Mouse (Mus musculus): Measurements from ENCODE around the gene Nwd1. TPM values are rescaled to one million over a fixed set of nuclear protein-coding genes. Genes with fewer than 3 reads are reported as not detected.

Nwd1 gene
- polyA plus RNA-seq (2011; ENCODE audit: insufficient read depth, insufficient read length, low replicate concordance, missing spikeins) = 0.50 and 1.8 TPM in 2 replicates

DNA sequence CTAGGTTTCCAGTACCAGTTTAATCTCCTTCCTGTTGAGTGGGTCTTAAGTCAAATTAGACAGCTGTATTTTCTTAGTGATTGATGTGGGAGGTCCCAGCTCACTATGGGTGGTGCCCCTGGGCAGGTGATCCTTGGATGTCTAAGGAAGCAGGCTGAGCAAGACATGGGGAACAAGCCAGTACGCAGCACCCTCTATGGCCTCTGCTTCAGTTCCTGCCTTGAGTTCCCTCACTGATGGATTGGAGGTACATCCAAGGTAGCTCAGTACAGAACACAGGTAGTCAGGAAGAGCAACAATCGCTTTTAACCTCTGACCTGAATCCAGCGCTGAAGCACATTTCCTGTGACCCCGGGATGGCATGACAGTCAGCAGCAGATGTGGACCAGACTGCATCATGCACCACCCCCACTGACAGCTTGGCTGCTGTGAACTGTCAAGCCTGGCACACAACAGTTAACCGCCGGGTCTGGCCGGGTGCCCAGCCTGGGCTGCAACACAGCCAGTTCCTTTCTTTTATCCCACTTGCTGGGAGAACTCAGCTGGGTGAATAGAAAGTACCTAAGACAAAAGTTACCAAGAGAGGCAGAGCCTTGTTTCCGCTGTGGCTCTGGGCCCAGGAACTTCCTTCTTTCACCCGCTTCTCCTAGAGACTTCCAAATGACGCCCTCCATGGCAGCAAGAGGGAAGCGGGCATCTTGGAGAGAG lies at the start of gene Nwd1:
Nwd1 (plus strand) TSS at position 652 of the 708 bp plus-strand sequence.
- 0 out of 2 replicates have a peak within 1 kb of the TSS, but pooled peaks have one; percentile 4 for H3K27ac ChIP-seq (ENCODE audit: control insufficient read depth, insufficient read depth, low read depth, low read length, poor library complexity)

DNA sequence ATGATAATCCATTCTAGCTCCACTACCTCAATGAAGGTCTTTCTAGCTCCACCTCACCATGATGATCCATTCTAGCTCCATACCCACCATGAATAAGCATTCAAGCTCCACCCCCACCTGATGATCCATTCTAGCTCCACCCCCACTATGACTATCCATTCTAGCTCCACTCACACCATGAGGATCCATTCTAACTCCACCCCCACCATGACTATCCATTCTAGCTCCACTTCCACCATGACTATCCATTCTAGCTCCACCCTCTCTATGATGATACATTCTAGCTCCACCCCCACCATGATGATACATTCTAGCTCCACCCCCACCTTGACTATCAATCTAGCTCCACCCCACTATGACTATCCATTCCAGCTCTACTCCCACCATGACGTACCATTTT lies 3.6 kb upstream of the Nwd1 start:
- Histone ChIP-seq H3K4me1 (ENCODE audit: control insufficient read depth, insufficient read depth, low read length) (peaks cover 1% of the 10 kb centered on the region; the same call in 1 of the 2 replicates), H3K4me3 (replicated peaks; ENCODE audit: control insufficient read depth, low read depth, low read length) (no peak overlapping the region), H3K27ac (ENCODE audit: control insufficient read depth, insufficient read depth, low read depth, low read length, poor library complexity) (no peak overlapping the region)
- TF ChIP-seq POLR2A (IDR thresholded peaks at IDR 0.05; ENCODE audit: borderline replicate concordance, control insufficient read depth, low read depth, low read length) = no peak
- TF ChIP-seq CTCF (IDR thresholded peaks at IDR 0.05; ENCODE audit: control insufficient read depth, insufficient read depth, low read length) = no peak
- WGBS = 81% methylated on average over 1 of the region's 1 CpGs

More for the DNA sequence above, at the start of gene Nwd1:
- WGBS = 1% methylated on average over 11 of the region's 11 CpGs
- peaks cover 1% of the 10 kb centered on the region; the same call in 1 of the 2 replicates for H3K4me1 ChIP-seq (ENCODE audit: control insufficient read depth, insufficient read depth, low read length)
- TF ChIP-seq CTCF (IDR thresholded peaks at IDR 0.05; ENCODE audit: control insufficient read depth, insufficient read depth, low read length) (no peak), POLR2A (IDR thresholded peaks at IDR 0.05; ENCODE audit: borderline replicate concordance, control insufficient read depth, low read depth, low read length) (no peak)
- H3K4me3 ChIP-seq (replicated peaks; ENCODE audit: control insufficient read depth, low read depth, low read length) = no peak within 1 kb of the TSS

DNA sequence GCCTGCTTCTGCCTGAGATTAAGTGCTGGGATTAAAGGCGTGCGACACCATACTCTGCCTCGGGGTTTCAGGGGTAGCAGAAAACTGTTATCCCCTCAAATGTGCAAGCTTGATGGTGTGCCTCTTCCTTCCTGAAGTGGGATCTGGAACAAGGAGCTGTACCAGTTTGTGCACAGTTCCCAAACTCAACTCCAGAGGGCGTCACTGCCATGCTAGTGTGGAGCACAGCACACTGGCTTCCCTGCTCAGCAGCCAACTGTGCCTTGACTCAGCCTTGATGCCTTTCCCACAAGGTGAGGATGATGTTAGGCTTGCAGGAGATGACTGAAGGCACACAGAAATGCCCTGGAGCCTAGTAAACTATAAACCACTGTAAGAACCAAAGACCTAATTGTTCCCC lies 1.9 kb upstream of the Nwd1 start:
- Histone ChIP-seq H3K27ac (ENCODE audit: control insufficient read depth, insufficient read depth, low read depth, low read length, poor library complexity) (no peak overlapping the region), H3K4me3 (replicated peaks; ENCODE audit: control insufficient read depth, low read depth, low read length) (no peak overlapping the region), H3K4me1 (ENCODE audit: control insufficient read depth, insufficient read depth, low read length) (peaks cover 1% of the 10 kb centered on the region; the same call in 1 of the 2 replicates)
- 36% methylated on average over 4 of the region's 4 CpGs for WGBS
- no peak for TF ChIP-seq POLR2A (IDR thresholded peaks at IDR 0.05; ENCODE audit: borderline replicate concordance, control insufficient read depth, low read depth, low read length)
- TF ChIP-seq CTCF (IDR thresholded peaks at IDR 0.05; ENCODE audit: control insufficient read depth, insufficient read depth, low read length) = peak; percentile 44

DNA sequence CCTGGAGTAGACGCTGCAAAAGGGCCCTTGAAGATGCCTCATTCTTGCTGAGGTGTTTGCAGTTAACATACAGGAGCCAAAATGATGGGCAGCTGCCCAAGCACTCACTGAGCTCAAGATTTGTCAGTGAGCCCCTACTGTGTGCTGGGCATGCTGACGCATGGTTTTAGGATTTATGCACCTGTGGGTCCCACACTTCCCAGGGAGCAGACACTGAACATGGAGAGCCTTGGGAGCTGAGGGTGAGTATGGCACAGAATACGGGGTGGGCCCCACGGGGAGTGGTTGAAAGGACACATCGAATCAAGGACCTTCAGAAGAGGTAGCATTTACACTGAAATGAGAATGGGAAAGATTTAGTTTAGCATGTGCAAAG lies 245 bp downstream of the Nwd1 start:
- TF ChIP-seq CTCF (IDR thresholded peaks at IDR 0.05; ENCODE audit: control insufficient read depth, insufficient read depth, low read length) (no peak), POLR2A (IDR thresholded peaks at IDR 0.05; ENCODE audit: borderline replicate concordance, control insufficient read depth, low read depth, low read length) (no peak)
- H3K4me1 ChIP-seq (ENCODE audit: control insufficient read depth, insufficient read depth, low read length) = peaks cover 1% of the 10 kb centered on the region; the same call in 1 of the 2 replicates
- 12% methylated on average over 5 of the region's 5 CpGs for WGBS
- no peak overlapping the region for H3K27ac ChIP-seq (ENCODE audit: control insufficient read depth, insufficient read depth, low read depth, low read length, poor library complexity)
- H3K4me3 ChIP-seq (replicated peaks; ENCODE audit: control insufficient read depth, low read depth, low read length) = no peak overlapping the region

DNA sequence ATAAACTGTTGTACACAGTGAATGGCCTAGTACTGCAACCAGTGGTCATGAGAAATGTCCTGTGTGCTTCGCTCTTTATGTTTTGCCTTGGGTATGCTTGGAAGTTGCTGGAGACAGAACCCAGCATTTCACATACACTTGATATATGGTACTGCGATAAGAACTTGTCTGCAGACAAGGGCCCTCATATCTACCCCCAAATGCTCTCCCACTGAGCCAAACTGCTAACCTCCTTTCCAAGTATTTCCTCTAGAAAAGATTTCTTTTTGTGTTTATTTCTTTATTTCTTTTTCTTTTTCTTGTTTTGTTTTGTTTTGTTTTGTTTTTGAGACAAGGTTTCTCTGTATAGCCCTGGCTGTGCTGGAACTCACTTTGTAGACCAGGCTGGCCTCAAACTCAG lies 4.2 kb downstream of the Nwd1 start:
- no peak overlapping the region for H3K4me3 ChIP-seq (replicated peaks; ENCODE audit: control insufficient read depth, low read depth, low read length)
- TF ChIP-seq POLR2A (IDR thresholded peaks at IDR 0.05; ENCODE audit: borderline replicate concordance, control insufficient read depth, low read depth, low read length) (no peak), CTCF (IDR thresholded peaks at IDR 0.05; ENCODE audit: control insufficient read depth, insufficient read depth, low read length) (no peak)
- H3K4me1 ChIP-seq (ENCODE audit: control insufficient read depth, insufficient read depth, low read length) = peaks cover 1% of the 10 kb centered on the region
- 77% methylated on average over 2 of the region's 2 CpGs for WGBS
- no peak overlapping the region for H3K27ac ChIP-seq (ENCODE audit: control insufficient read depth, insufficient read depth, low read depth, low read length, poor library complexity)

DNA sequence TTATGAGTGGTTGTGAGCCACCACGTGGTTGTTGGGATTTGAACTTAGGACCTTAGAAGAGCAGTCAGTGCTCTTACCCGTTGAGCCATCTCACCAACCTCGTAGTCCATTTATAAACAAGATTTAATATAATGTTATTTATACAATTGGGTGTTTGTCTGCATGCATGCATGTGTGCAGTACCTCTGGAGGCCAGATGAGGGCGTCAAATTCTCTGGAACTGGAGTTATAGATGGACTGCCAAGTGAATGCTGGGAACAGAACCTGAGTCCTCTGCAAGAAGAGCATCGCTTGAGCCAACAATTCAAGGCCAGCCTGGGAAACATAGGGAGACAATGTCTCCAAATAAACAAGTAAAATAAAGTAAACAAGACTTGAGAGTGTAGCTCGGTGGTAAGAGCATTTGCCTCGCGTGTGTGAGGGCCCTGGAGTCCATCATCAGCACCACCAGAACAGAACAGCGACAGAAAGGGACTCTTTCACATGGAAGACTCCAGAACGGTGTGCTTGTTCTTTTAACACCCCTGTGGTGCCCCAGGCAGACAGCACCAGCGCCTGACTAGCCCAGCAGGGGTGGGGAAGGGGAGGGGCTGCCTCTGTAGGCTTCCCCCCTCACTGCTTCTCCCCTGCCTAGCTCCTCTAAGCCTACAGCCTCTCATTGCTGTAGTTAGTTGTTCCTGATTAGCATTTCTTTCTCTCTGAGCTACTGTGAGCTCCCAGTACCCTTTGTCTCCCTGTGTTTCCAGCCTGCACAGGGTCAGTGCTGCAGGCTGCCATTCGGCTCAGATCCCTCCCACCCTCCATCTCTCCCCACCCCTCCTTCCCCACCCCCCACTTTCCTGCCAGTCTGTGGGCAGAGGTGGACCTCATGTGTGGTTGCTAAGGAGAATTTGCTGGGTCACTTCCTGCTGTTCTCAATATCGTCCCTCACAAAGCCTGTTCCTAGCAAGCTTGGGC lies 8.3 kb downstream of the Nwd1 start:
- Histone ChIP-seq H3K4me1 (ENCODE audit: control insufficient read depth, insufficient read depth, low read length) (no peaks in the 10 kb centered on the region; the same call in none of the 2 replicates), H3K27ac (ENCODE audit: control insufficient read depth, insufficient read depth, low read depth, low read length, poor library complexity) (peak overlapping the region; percentile 40; the same call in 1 of the 2 replicates), H3K4me3 (replicated peaks; ENCODE audit: control insufficient read depth, low read depth, low read length) (no peak overlapping the region)
- 23% methylated on average over 13 of the region's 13 CpGs for WGBS
- TF ChIP-seq CTCF (IDR thresholded peaks at IDR 0.05; ENCODE audit: control insufficient read depth, insufficient read depth, low read length) (no peak), POLR2A (IDR thresholded peaks at IDR 0.05; ENCODE audit: borderline replicate concordance, control insufficient read depth, low read depth, low read length) (no peak)

DNA sequence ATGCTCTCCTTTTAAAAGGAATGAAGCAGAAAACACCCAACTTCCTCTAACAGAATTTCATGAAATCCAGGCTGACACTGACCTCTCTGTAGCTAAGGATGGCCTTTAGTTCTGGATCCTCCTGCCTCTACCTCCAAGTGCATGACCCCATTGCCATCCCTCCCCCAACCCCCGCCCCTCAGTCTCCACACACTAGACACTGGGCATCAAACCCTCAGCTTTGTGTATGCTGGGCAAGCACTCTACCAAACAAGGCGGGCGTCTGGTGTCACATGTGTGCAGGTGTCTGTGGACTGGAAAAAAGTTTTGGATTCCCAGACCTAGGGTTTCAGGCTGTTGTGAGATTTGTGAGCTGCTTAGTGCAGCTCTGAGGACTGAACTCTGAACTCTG lies 9.0 kb downstream of the Nwd1 start:
- Histone ChIP-seq H3K4me1 (ENCODE audit: control insufficient read depth, insufficient read depth, low read length) (no peaks in the 10 kb centered on the region; the same call in none of the 2 replicates), H3K4me3 (replicated peaks; ENCODE audit: control insufficient read depth, low read depth, low read length) (no peak overlapping the region), H3K27ac (ENCODE audit: control insufficient read depth, insufficient read depth, low read depth, low read length, poor library complexity) (no peak overlapping the region)
- TF ChIP-seq POLR2A (IDR thresholded peaks at IDR 0.05; ENCODE audit: borderline replicate concordance, control insufficient read depth, low read depth, low read length) = no peak
- no peak for TF ChIP-seq CTCF (IDR thresholded peaks at IDR 0.05; ENCODE audit: control insufficient read depth, insufficient read depth, low read length)
- 37% methylated on average over 3 of the region's 3 CpGs for WGBS

DNA sequence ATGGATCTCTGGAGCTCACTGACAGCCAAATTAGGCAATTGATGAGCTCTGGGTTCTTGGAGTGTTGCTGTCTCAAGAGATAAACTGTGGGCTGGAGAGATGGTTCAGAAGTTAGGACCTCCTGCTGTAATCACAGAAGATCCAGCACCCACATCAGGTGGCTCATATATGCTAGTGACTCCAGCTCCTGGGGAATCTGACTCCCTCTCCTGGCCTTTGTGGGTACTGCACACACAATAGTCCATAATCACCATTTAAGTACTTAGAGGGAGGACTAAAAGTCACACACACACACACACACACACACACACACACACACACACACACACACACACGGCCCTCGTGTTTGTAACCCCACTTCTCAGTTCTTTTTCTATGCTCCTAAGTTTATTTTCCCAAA lies 13.5 kb downstream of the Nwd1 start:
- TF ChIP-seq POLR2A (IDR thresholded peaks at IDR 0.05; ENCODE audit: borderline replicate concordance, control insufficient read depth, low read depth, low read length) (no peak), CTCF (IDR thresholded peaks at IDR 0.05; ENCODE audit: control insufficient read depth, insufficient read depth, low read length) (0 out of 2 replicates have a peak, but pooled peaks have one; percentile 11)
- H3K4me1 ChIP-seq (ENCODE audit: control insufficient read depth, insufficient read depth, low read length) = no peaks in the 10 kb centered on the region; the same call in none of the 2 replicates
- WGBS = 69% methylated on average over 2 of the region's 2 CpGs
- H3K4me3 ChIP-seq (replicated peaks; ENCODE audit: control insufficient read depth, low read depth, low read length) = no peak overlapping the region
- H3K27ac ChIP-seq (ENCODE audit: control insufficient read depth, insufficient read depth, low read depth, low read length, poor library complexity) = no peak overlapping the region
